Mouse (Mus musculus): ENCODE results near the gene Mgat2.
A peak's percentile ranks its signal among the peaks of the same experiment; 100 is the strongest.
"Not testable (repeated sequence)": the region's sequence is repeated elsewhere in the genome, so short reads cannot be mapped to it uniquely, and the experiment has no call there.

Gene Mgat2

DNA sequence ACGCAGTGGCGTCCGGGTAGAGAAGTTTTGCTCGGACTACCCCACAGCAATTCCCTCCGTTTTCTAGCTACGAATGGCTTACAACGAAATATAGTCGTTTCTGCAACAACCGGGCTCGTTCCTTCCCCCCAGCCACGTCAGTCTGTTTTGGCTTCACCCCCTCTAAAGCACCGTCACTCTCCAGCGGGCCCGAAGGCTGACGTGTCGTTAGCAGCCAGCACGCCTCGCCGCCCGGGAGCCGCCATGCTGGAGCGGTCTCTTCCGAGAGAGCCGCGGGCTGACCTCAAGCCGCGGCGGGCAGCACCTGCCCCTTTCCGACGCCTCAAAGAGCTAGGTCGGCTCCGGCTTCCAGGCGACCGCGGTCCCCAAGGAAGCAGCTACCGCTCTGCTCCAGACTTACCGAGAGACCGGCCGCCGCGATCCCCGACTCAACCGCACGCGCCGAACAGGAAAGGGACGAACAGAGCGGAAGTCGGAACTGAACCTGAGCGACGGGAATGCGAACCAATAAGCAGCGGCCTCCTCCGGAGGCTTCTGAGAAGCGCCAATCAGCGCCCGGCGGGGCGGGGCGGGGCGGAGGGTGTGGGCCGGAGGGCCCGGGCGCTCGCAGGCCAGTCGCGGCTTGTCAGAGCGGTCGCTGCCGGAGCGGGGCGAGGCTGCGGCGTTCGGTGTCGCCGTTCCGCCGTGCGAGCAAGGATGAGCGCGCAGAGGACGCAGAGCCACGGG, at the start of gene Mgat2, which contains the start of gene Rpl36al:
Gene Mgat2, plus strand, starts transcription at position 575 of the 726 bp plus-strand sequence.
Gene Rpl36al, minus strand, starts transcription at position 501 of the 726 bp plus-strand sequence.
- DNase-seq (ENCODE audit: low spot score in 2 of 2): peak; percentile 99 to 100

GRCm38 (mm10) chr12:69139201-69139600, 44.8 kb upstream of the Mgat2 start:
- no peak for DNase-seq (ENCODE audit: low spot score in 2 of 2)

- DNase-seq (ENCODE audit: low spot score in 2 of 2): no peak
These were observed 44.1 kb upstream of the Mgat2 start for GRCm38 (mm10) chr12:69139841-69140240.

- DNase-seq (ENCODE audit: low spot score in 2 of 2): no peak
These were observed 40.5 kb upstream of the Mgat2 start for GRCm38 (mm10) chr12:69143460-69143859.

GRCm38 (mm10) chr12:69147166-69147735, 36.7 kb upstream of the Mgat2 start:
- DNase-seq (ENCODE audit: low spot score in 2 of 2): no peak

GRCm38 (mm10) chr12:69150049-69150448, 33.9 kb upstream of the Mgat2 start:
- DNase-seq (ENCODE audit: low spot score in 2 of 2): no peak

DNA sequence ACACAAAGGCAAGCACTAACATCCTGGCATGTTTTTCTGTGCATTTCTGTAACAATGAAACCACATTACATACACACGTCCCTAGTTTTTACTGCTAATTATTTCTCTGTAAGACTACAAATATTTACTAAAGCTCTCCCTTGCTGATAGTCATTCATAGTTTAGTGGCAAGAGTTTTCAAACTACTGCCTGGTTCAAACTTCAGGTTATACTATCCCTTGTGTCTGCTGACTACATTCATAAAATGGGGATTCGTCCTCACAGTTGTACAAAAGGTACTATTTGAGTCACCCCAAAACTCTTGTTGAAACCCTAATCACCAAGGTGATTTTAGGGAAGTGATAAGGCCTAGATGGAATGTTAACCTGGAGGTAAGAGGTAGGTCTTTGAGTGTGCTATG, 28.0 kb upstream of the Mgat2 start:
- no peak for DNase-seq (ENCODE audit: low spot score in 2 of 2)

GRCm38 (mm10) chr12:69156436-69156835, 27.5 kb upstream of the Mgat2 start:
- no peak for DNase-seq (ENCODE audit: low spot score in 2 of 2)

- DNase-seq (ENCODE audit: low spot score in 2 of 2): no peak
These were observed 26.9 kb upstream of the Mgat2 start for GRCm38 (mm10) chr12:69157107-69157506.

GRCm38 (mm10) chr12:69158366-69158764, 25.6 kb upstream of the Mgat2 start:
- DNase-seq (ENCODE audit: low spot score in 2 of 2): no peak

GRCm38 (mm10) chr12:69158765-69159577, 25.0 kb upstream of the Mgat2 start, which contains the start of gene Rps29:
Gene Rps29, minus strand, starts transcription at chr12:69159186.
- DNase-seq (ENCODE audit: low spot score in 2 of 2): peak; percentile 92 to 96

DNA sequence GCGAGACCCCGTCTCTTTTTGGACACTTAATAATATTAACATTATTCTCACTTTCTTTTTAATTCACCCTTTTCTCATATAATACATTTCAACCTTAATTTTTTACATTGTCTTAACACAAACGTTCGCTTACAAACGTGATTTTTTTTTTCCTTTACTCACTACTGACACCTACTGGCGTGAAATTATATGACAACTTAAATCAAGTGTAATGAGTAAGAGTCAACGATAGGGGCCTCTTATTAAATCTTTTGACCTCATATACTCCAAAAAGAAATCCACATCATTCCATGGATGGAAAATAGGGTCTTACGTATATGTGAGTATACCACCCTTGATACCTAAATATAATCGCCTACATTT, 24.4 kb upstream of the Mgat2 start:
- DNase-seq (ENCODE audit: low spot score in 2 of 2): no peak

DNA sequence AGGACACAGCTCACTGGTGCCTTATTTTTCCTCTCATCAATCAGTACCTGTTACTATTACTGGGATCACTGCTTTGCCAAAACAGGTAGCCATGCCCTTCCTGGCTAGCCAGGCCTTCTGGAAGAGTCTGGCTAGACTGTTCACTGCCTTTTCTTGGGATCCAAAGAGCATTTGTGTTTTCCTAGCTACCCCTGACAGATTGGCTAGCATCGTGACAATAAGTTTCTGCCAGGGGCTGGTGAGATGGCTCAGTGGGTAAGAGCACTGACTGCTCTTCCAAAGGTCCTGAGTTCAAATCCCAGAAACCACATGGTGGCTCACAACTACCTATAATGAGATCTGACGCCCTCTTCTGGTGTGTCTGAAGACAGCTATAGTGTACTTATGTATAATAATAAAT, 23.3 kb upstream of the Mgat2 start:
- not testable (repeated sequence) for DNase-seq (ENCODE audit: low spot score in 2 of 2)

DNA sequence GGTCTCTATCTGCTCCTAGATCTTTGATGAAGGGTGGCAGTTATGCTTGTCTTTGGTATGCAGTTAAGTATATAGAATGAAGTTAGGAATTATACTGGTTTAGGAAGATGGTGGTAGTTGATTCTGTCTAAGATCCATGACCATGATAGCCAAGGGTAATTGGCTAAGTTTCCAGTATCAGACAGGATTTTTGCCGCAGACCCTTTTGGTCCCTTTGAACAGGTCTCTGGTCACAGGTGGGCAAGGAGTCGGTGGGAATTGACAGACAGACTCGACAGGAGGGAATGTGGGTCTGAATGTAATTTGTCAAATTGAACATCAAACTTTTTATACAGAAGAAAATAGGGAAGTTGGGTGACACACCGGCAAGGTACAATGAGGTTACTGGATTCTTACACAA, 20.4 kb upstream of the Mgat2 start:
- not testable (repeated sequence) for DNase-seq (ENCODE audit: low spot score in 2 of 2)

DNA sequence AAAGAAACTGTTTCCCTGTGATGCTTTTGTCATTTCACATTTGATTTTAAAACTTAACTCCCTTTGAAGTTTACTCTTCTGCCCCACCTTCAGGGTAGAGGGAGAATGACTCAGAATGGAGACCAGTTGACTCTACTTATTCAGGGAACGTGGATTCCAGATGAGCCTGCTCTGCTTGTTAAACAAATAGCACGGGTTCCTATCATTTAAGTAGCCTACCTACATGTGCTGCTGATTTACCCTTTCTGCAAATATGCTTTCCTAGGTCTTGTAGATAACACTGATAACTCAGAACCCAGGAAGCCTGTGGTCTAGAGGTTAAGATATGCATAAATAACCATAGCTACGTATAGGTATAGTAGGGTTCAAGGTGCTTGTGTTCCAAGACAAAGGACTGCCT, 19.1 kb upstream of the Mgat2 start:
- DNase-seq (ENCODE audit: low spot score in 2 of 2): no peak

- not testable (repeated sequence) for DNase-seq (ENCODE audit: low spot score in 2 of 2)
These were observed 16.9 kb upstream of the Mgat2 start for GRCm38 (mm10) chr12:69166861-69167581.

DNA sequence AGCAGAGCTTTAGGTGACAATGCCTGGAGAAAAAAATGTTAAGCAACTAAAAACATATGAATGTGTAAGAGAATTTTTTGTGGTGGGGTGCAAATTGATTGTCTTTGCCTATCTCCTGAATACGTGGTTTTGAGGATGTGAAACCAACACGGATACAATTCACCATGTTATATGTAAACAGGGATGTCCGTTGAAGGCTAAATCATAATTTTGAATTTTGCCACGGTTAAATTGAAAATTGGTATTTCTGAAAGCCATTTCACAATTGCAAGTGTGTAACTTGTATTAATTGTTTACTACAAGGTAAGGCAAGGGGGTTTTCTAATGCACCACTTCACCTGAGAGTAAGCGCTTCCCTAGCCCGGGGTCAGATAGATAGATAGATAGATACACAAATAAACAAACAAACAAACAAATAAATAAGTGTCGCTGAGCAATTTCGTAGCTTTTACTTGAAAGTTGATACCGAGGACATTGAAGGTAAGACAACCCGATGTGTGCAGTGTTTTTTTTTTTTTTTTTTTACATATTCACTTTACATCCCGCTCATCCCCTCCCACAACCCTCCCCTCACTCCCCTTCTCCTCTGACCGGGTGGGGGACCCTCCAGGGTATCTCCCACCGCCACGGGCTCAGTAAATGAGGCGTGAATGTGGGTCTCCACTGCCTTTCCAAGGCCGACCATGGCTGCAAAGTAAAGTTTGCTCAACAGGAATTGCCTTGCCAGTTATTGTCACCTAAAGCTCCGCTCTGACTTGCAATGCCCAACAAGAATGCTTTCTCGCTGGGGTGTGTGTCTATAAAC, 16.1 kb upstream of the Mgat2 start:
- no peak for DNase-seq (ENCODE audit: low spot score in 2 of 2)

GRCm38 (mm10) chr12:69168461-69169106, 15.4 kb upstream of the Mgat2 start, which contains the start of gene Lrr1:
Gene Lrr1, plus strand, starts transcription at chr12:69168814.
- DNase-seq (ENCODE audit: low spot score in 2 of 2): peak; percentile 57 to 78

DNA sequence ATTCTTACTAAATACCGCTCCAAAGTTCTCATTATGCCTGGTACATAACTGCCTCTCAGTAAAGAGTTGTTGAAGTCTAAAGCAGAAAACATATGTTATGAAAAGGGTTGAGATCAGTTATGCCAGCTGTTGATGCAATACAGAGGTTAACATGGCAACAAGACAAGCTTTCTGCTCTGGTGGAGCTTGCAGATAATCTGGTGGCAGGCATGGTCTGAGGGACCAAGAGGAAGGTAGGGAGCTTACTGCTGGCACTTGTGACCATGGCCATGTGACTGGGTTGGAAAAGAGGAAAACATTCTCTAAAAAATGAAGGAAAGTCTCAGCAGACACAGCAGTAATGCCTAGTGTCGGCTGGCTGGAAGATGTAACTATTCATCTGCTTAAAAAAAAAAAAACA, 12.7 kb upstream of the Mgat2 start:
- DNase-seq (ENCODE audit: low spot score in 2 of 2): no peak

DNA sequence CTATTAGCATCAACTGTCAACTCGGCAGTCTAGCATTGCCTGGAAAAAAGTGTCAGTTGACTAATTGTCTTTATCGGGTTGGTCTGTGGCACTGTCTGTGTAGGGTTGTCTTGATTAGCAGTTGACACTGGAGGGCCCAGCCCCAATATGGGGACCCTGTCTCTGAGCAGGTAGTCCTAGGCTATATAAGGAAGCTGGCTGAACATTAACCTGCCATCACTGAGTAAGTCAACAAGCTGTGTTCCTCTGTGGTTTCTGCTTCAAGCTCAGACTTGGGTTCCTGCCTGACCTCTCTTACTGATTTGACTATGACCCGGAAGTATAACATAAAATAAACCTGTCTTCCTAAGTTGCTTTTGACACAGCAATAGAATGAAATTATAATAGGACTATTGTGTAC, 8.0 kb upstream of the Mgat2 start:
- no peak for DNase-seq (ENCODE audit: low spot score in 2 of 2)
